Mouse (Mus musculus): Measurements from ENCODE around the gene Sdk2.

Sdk2 gene

GRCm38 (mm10) chr11:113762136-113762797 lies 304.6 kb downstream of the Sdk2 start:
- no peak for DNase-seq (ENCODE audit: low spot score)

- no peak for DNase-seq (ENCODE audit: low spot score)
Observed at GRCm38 (mm10) chr11:113761646-113762045, 305.2 kb downstream of the Sdk2 start.

- DNase-seq (ENCODE audit: low spot score), result no peak
Observed at GRCm38 (mm10) chr11:113760476-113760875, 306.4 kb downstream of the Sdk2 start.

- no peak for DNase-seq (ENCODE audit: low spot score)
Observed at GRCm38 (mm10) chr11:113758851-113759250, 308.0 kb downstream of the Sdk2 start.

- DNase-seq (ENCODE audit: low spot score), result no peak
Observed at GRCm38 (mm10) chr11:113756578-113756977, 310.3 kb downstream of the Sdk2 start.

GRCm38 (mm10) chr11:113755878-113756277 lies 311.0 kb downstream of the Sdk2 start:
- DNase-seq (ENCODE audit: low spot score), result no peak

- DNase-seq (ENCODE audit: low spot score), result no peak
Observed at GRCm38 (mm10) chr11:113754845-113755244, 312.0 kb downstream of the Sdk2 start.

- no peak for DNase-seq (ENCODE audit: low spot score)
Observed at GRCm38 (mm10) chr11:113752685-113753430, 314.0 kb downstream of the Sdk2 start.

- DNase-seq (ENCODE audit: low spot score), result no peak
Observed at GRCm38 (mm10) chr11:113752158-113752661, 314.6 kb downstream of the Sdk2 start.

- DNase-seq (ENCODE audit: low spot score), result peak; percentile 85
Observed at GRCm38 (mm10) chr11:113751484-113752084, 315.3 kb downstream of the Sdk2 start, which contains the start of gene Cdc42ep4. Cdc42ep4 (minus strand) TSS chr11:113751881.

GRCm38 (mm10) chr11:113750571-113751483 lies 316.0 kb downstream of the Sdk2 start:
- DNase-seq (ENCODE audit: low spot score), result peak; percentile 86

- DNase-seq (ENCODE audit: low spot score), result no peak
Observed at GRCm38 (mm10) chr11:113749749-113750351, 317.0 kb downstream of the Sdk2 start.

GRCm38 (mm10) chr11:113748797-113749521 lies 317.9 kb downstream of the Sdk2 start:
- DNase-seq (ENCODE audit: low spot score), result no peak

- DNase-seq (ENCODE audit: low spot score), result no peak
Observed at GRCm38 (mm10) chr11:113747725-113748380, 319.0 kb downstream of the Sdk2 start.

- DNase-seq (ENCODE audit: low spot score), result no peak
Observed at GRCm38 (mm10) chr11:113747056-113747455, 319.8 kb downstream of the Sdk2 start.

GRCm38 (mm10) chr11:113745961-113746360 lies 320.9 kb downstream of the Sdk2 start:
- no peak for DNase-seq (ENCODE audit: low spot score)

- no peak for DNase-seq (ENCODE audit: low spot score)
Observed at GRCm38 (mm10) chr11:113742998-113743397, 323.8 kb downstream of the Sdk2 start.

GRCm38 (mm10) chr11:113740100-113740499 lies 326.7 kb downstream of the Sdk2 start:
- no peak for DNase-seq (ENCODE audit: low spot score)

GRCm38 (mm10) chr11:113739213-113739612 lies 327.6 kb downstream of the Sdk2 start:
- DNase-seq (ENCODE audit: low spot score), result peak; percentile 63

- no peak for DNase-seq (ENCODE audit: low spot score)
Observed at GRCm38 (mm10) chr11:113737912-113738311, 328.9 kb downstream of the Sdk2 start.

Data from testis, postnatal 10 days (tissue).